In the genomic region with DNA sequence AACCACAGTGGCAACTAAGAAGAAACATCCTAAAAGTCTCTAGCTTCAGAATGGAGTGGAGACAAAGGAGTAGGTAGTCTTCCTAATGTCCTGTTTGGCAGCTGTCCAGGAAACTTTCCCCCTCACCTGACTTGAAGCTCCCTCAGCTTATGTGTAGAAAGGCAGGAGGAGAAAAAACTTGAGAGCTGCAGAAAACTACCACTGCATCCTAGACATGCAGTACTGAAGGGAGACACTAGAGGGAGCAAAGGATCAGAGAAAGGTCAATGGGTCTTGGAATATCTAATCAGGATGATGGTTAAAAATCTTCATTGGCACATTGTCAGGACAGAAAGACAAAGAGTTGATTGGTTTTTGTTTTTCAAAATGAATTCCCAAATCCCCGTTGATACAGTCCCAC, we compare ENCODE assay signal across 8 mouse cellular contexts. TPM values are rescaled to one million over a fixed set of nuclear protein-coding genes. Genes with fewer than 3 reads are reported as not detected.
DNase-seq lines count a peak whose midpoint lies in the region; ATAC-seq and TF ChIP-seq lines count a peak whose summit lies in the region.

No protein-coding gene starts in this region.

- TF ChIP-seq CTCF in intestine, postnatal 0 days (IDR thresholded peaks at IDR 0.05; ENCODE audit: low read depth), result peak; percentile 79
- peak; percentile 75 for TF ChIP-seq CTCF in E14TG2a.4 (conservative IDR thresholded peaks at IDR 0.05; ENCODE audit: low read length)
- TF ChIP-seq CTCF in cerebellum, adult 2 months (IDR thresholded peaks at IDR 0.05; ENCODE audit: borderline replicate concordance, insufficient read depth, low read depth, low read length), result peak; percentile 34; the same call in 1 of the 2 replicates

- 19% methylated on average over 1 of the region's 1 CpGs for WGBS in intestine, postnatal 0 days
- 13% methylated on average over 1 of the region's 1 CpGs for WGBS in intestine, embryonic 16.5 days
- WGBS in cerebellum, adult 2 months, result 13% methylated on average over 1 of the region's 1 CpGs

- no peak overlapping the region for H3K4me3 ChIP-seq in intestine, postnatal 0 days (ENCODE audit: low read depth, low read length)
- no peak overlapping the region for H3K4me3 ChIP-seq in intestine, embryonic 16.5 days (ENCODE audit: low read length)
- no peak overlapping the region for H3K4me3 ChIP-seq in E14TG2a.4 (replicated peaks; ENCODE audit: low read length)
- no peak overlapping the region for H3K4me3 ChIP-seq in cerebellum, adult 2 months (replicated peaks; ENCODE audit: insufficient read depth, low read depth, low read length)

- no peaks in the 10 kb centered on the region for H3K4me1 ChIP-seq in intestine, postnatal 0 days (replicated peaks; ENCODE audit: control insufficient read depth, insufficient read depth, low read length)
- H3K4me1 ChIP-seq in intestine, embryonic 16.5 days (ENCODE audit: control insufficient read depth, insufficient read depth, low read length), result no peaks in the 10 kb centered on the region
- H3K4me1 ChIP-seq in E14TG2a.4 (replicated peaks; ENCODE audit: low read depth, low read length), result no peaks in the 10 kb centered on the region
- H3K4me1 ChIP-seq in cerebellum, adult 2 months (ENCODE audit: control insufficient read depth, insufficient read depth, low read length), result no peaks in the 10 kb centered on the region

- no peak overlapping the region for H3K27ac ChIP-seq in intestine, postnatal 0 days (ENCODE audit: low read depth, low read length)
- no peak overlapping the region for H3K27ac ChIP-seq in intestine, embryonic 16.5 days (ENCODE audit: low read length)
- no peak overlapping the region for H3K27ac ChIP-seq in cerebellum, adult 2 months (ENCODE audit: insufficient read depth, low read length)

- H3K36me3 ChIP-seq in intestine, postnatal 0 days (ENCODE audit: control insufficient read depth, insufficient read depth), result no peaks in the 10 kb centered on the region
- no peaks in the 10 kb centered on the region for H3K36me3 ChIP-seq in intestine, embryonic 16.5 days (ENCODE audit: control insufficient read depth, insufficient read depth, low read length)
- peaks cover 27% of the 10 kb centered on the region for H3K36me3 ChIP-seq in E14TG2a.4 (ENCODE audit: insufficient read depth, low read length)

- H3K4me2 ChIP-seq in intestine, postnatal 0 days (replicated peaks; ENCODE audit: low read depth), result no peak overlapping the region
- no peak overlapping the region for H3K4me2 ChIP-seq in intestine, embryonic 16.5 days (ENCODE audit: low read depth, low read length)

- H3K9me3 ChIP-seq in intestine, postnatal 0 days (ENCODE audit: control insufficient read depth), result no peaks in the 10 kb centered on the region
- no peaks in the 10 kb centered on the region for H3K9me3 ChIP-seq in intestine, embryonic 16.5 days (ENCODE audit: control insufficient read depth, low read length)
- no peaks in the 10 kb centered on the region for H3K9me3 ChIP-seq in E14TG2a.4 (ENCODE audit: low read length)

- ATAC-seq in intestine, postnatal 0 days, result no peak
- no peak for ATAC-seq in intestine, embryonic 16.5 days

- no peak for TF ChIP-seq POLR2A in cerebellum, adult 2 months (IDR thresholded peaks at IDR 0.05; ENCODE audit: borderline replicate concordance, insufficient read depth, low read length)

- DNase-seq in 416B (ENCODE audit: low read depth), result peak; percentile 38
- DNase-seq in cerebellum, adult 2 months, result peak in 1 of 2 experiments; percentile 46
- peak; percentile 33 for DNase-seq in hindlimb bud, embryonic 11.5 days (ENCODE audit: extremely low spot score, low read depth, low spot score)
- DNase-seq in neural tube, embryonic 10.5 days (ENCODE audit: extremely low spot score, low spot score), result peak; percentile 25
- DNase-seq in spleen, postnatal 36 days (ENCODE audit: low spot score in 2 of 2), result no peak

- H3K9ac ChIP-seq in intestine, postnatal 0 days (ENCODE audit: low read depth, low read length), result no peak overlapping the region
- no peak overlapping the region for H3K9ac ChIP-seq in intestine, embryonic 16.5 days (ENCODE audit: low read depth, low read length)

- H3K27me3 ChIP-seq in intestine, postnatal 0 days (replicated peaks; ENCODE audit: control insufficient read depth, insufficient read depth, low read length), result no peaks in the 10 kb centered on the region
- no peaks in the 10 kb centered on the region for H3K27me3 ChIP-seq in intestine, embryonic 16.5 days (replicated peaks; ENCODE audit: control insufficient read depth, insufficient read depth, low read length)
- H3K27me3 ChIP-seq in E14TG2a.4 (ENCODE audit: insufficient read depth, low read length), result no peaks in the 10 kb centered on the region
- H3K27me3 ChIP-seq in cerebellum, adult 2 months (ENCODE audit: control insufficient read depth, insufficient read depth, low read length), result no peaks in the 10 kb centered on the region

RNA-seq across cellular contexts. Expression of gene Bhlhb9, which starts 8.4 kb away (rescaled TPM):
- polyA plus RNA-seq in intestine, postnatal 0 days (2015; fragmentation: Nextera tagmentation; extraction: Ambion mirVana), result 9.2 and 10.0 TPM in 2 replicates
- polyA plus RNA-seq in intestine, embryonic 16.5 days (2015; fragmentation: Nextera tagmentation; extraction: Ambion mirVana), result 21.9 and 24.8 TPM in 2 replicates
- polyA plus RNA-seq in cerebellum, adult 2 months (2012; rRNA removed), result 32.3 and 34.1 TPM in 2 replicates

RNA-seq across cellular contexts. Expression of gene Gprasp2, which starts 33.1 kb away (rescaled TPM):
- polyA plus RNA-seq in intestine, postnatal 0 days (2015; fragmentation: Nextera tagmentation; extraction: Ambion mirVana), result 4.7 and 5.6 TPM in 2 replicates
- polyA plus RNA-seq in intestine, embryonic 16.5 days (2015; fragmentation: Nextera tagmentation; extraction: Ambion mirVana), result 11.7 and 12.6 TPM in 2 replicates
- 107 and 115 TPM in 2 replicates for polyA plus RNA-seq in cerebellum, adult 2 months (2012; rRNA removed)

Comparison
In these comparisons a context has a peak if more than half of its experiments do, and no peak if none do; other contexts are left out.
1. DNase-seq: peak in 416B (single experiment), hindlimb bud, embryonic 11.5 days (single experiment) and neural tube, embryonic 10.5 days (single experiment); none in spleen, postnatal 36 days (0 of 2).
2. Peak in every context shown above with its lines, with median percentiles within 50 percentile points of each other: CTCF ChIP-seq.